Mouse (Mus musculus) forebrain, embryonic 11.5 days (tissue): ENCODE results near the gene Prss40. TPM values are rescaled to one million over a fixed set of nuclear protein-coding genes. Genes with fewer than 3 reads are reported as not detected.

Experiments used
- ATAC-seq: fragments of 200-750 bp; cut with Nextera tagmentation; replicated peaks from 2 replicates; pipeline ENCODE4 v1.8.0; 2017; ENCODE audit warnings: moderate TSS enrichment; ENCODE audit not compliant: low FRiP score
- DNase-seq: peaks from one replicate; pipeline ENCODE4 v3.0.0-alpha.2; 2017; ENCODE audit warnings: low spot score
- H3K27ac ChIP-seq: fragments of 300-500 bp; sonication (generic); 2 replicates; pipeline ENCODE4 v1.5.1; 2014; ENCODE audit warnings: low read depth, low read length
- H3K27me3 ChIP-seq: fragments of 300-500 bp; sonication (generic); 2 replicates; pipeline ENCODE4 v1.6.1; 2014; ENCODE audit warnings: mild to moderate bottlenecking, low read length, mixed read lengths; ENCODE audit not compliant: control insufficient read depth, insufficient read depth
- H3K36me3 ChIP-seq: fragments of 300-500 bp; sonication (generic); 2 replicates; pipeline ENCODE4 v1.6.1; 2014; ENCODE audit warnings: mild to moderate bottlenecking, low read length, moderate library complexity, mixed read lengths; ENCODE audit not compliant: control insufficient read depth, insufficient read depth
- H3K4me1 ChIP-seq: fragments of 300-500 bp; sonication (generic); replicated peaks from 2 replicates; pipeline ENCODE4 v1.6.1; 2014; ENCODE audit warnings: low read length, mixed read lengths; ENCODE audit not compliant: control insufficient read depth, insufficient read depth
- H3K4me2 ChIP-seq: fragments of 300-500 bp; sonication (generic); 2 replicates; pipeline ENCODE4 v1.6.1; 2014; ENCODE audit warnings: low read depth, mild to moderate bottlenecking, low read length, moderate library complexity, mixed read lengths; ENCODE audit not compliant: severe bottlenecking
- H3K4me3 ChIP-seq: fragments of 300-500 bp; sonication (generic); 2 replicates; pipeline ENCODE4 v1.5.1; 2014; ENCODE audit warnings: low read depth, low read length
- H3K9ac ChIP-seq: fragments of 300-500 bp; sonication (generic); 2 replicates; pipeline ENCODE4 v1.6.1; 2014; ENCODE audit warnings: low read length
- H3K9me3 ChIP-seq: fragments of 300-500 bp; sonication (generic); 2 replicates; pipeline ENCODE4 v1.6.1; 2016; ENCODE audit warnings: low read length, mixed read lengths; ENCODE audit not compliant: control insufficient read depth
- WGBS: fragments of 180-500 bp; shearing (Covaris S2); extraction: QIAGEN DNeasy Blood & Tissue Kit; methylation state at CpG from one replicate; pipeline ENCODE4 v1.1.7; 2014; 5-methylcytosine and 5-hydroxymethylcytosine counted together
- polyA plus RNA-seq: library from polyadenylated mRNA; unstranded; fragments of >200 nt; fragmentation: Nextera tagmentation; extraction: Ambion mirVana; gene quantifications from 2 replicates; pipeline ENCODE4 v1.2.1, GENCODE M21; 2014

Prss40 gene
- polyA plus RNA-seq, 1 experiment from 2014 or later = not detected

- Histone ChIP-seq H3K9me3 (no peaks in the 10 kb centered on the region), H3K27me3 (no peaks in the 10 kb centered on the region), H3K4me1 (no peaks in the 10 kb centered on the region), H3K27ac (no peak overlapping the region), H3K36me3 (no peaks in the 10 kb centered on the region), H3K4me2 (no peak overlapping the region), H3K9ac (no peak overlapping the region), H3K4me3 (no peak overlapping the region)
- DNase-seq = no peak
- ATAC-seq = no peak
- 87% methylated on average over 4 of the region's 4 CpGs for WGBS
These were observed 54.7 kb downstream of the Prss40 start for GRCm38 (mm10) chr1:34505970-34506551.

DNA sequence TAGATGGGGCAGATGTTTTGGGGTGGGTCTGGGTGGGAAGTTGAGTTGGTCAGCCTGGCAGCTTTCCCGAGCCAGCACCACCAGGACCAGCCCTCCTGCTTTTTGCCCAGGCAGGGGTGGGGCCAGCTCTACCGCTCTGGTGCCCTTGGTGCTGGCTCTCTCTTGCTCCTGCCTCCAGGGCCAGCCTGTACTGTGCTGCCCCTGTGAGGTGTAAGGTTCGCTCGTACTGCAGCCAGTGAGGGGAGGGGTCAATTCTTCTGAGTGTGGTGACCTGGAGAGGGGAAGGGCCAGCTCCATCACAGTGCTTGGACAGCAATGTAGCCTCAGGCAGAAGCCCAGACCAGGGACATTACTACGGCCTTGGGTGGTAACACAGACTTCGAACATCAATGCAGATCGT, 55.4 kb downstream of the Prss40 start:
- Histone ChIP-seq H3K36me3 (no peaks in the 10 kb centered on the region), H3K4me2 (no peak overlapping the region), H3K27me3 (no peaks in the 10 kb centered on the region), H3K4me1 (no peaks in the 10 kb centered on the region), H3K9me3 (no peaks in the 10 kb centered on the region), H3K9ac (no peak overlapping the region), H3K27ac (no peak overlapping the region), H3K4me3 (no peak overlapping the region)
- DNase-seq (no peak), ATAC-seq (no peak)
- 64% methylated on average over 7 of the region's 7 CpGs for WGBS

- WGBS = 47% methylated on average over 3 of the region's 3 CpGs
- Histone ChIP-seq H3K27ac (no peak overlapping the region), H3K9me3 (no peaks in the 10 kb centered on the region), H3K36me3 (no peaks in the 10 kb centered on the region), H3K27me3 (no peaks in the 10 kb centered on the region), H3K4me1 (no peaks in the 10 kb centered on the region), H3K9ac (no peak overlapping the region), H3K4me2 (no peak overlapping the region), H3K4me3 (no peak overlapping the region)
- ATAC-seq (no peak), DNase-seq (no peak)
These were observed 57.8 kb downstream of the Prss40 start for GRCm38 (mm10) chr1:34502991-34503390.

Other genes starting within 250 kb of the Prss40 start
- 68.9 and 71.6 TPM in 2 replicates for gene Ccdc115, start 121.3 kb downstream of the Prss40 start, polyA plus RNA-seq
- gene Imp4, start 121.1 kb downstream of the Prss40 start, polyA plus RNA-seq = 87.0 and 92.6 TPM in 2 replicates
- gene Ptpn18, start 101.2 kb downstream of the Prss40 start, polyA plus RNA-seq = 4.6 and 7.0 TPM in 2 replicates
- gene Prss39, start 62.5 kb downstream of the Prss40 start, polyA plus RNA-seq = not detected in 2 replicates
- not detected in 2 replicates for gene Cfc1, start 25.3 kb downstream of the Prss40 start, polyA plus RNA-seq
- gene Amer3, start 18.7 kb upstream of the Prss40 start, polyA plus RNA-seq = 3.4 and 3.8 TPM in 2 replicates